Mouse (Mus musculus) hindbrain, embryonic 13.5 days (tissue): Measurements from ENCODE around the gene Gbf1. TPM values are rescaled to one million over a fixed set of nuclear protein-coding genes. Genes with fewer than 3 reads are reported as not detected.

Experiments used
- ATAC-seq: fragments of 200-750 bp; cut with Nextera tagmentation; 2 replicates; pipeline ENCODE4 v1.8.0; 2017; ENCODE audit warnings: moderate TSS enrichment; ENCODE audit not compliant: low FRiP score
- H3K27ac ChIP-seq: fragments of 300-500 bp; sonication (generic); 2 replicates; pipeline ENCODE4 v1.5.1; 2015; ENCODE audit warnings: inconsistent platforms, mild to moderate bottlenecking, moderate library complexity
- H3K27me3 ChIP-seq: fragments of 300-500 bp; sonication (generic); 2 replicates; pipeline ENCODE4 v1.6.1; 2015; ENCODE audit warnings: mild to moderate bottlenecking, inconsistent platforms
- H3K36me3 ChIP-seq: fragments of 300-500 bp; sonication (generic); 2 replicates; pipeline ENCODE4 v1.6.1; 2015; ENCODE audit warnings: mild to moderate bottlenecking, inconsistent platforms
- H3K4me1 ChIP-seq: fragments of 300-500 bp; sonication (generic); replicated peaks from 2 replicates; pipeline ENCODE4 v1.6.1; 2015; ENCODE audit warnings: inconsistent platforms
- H3K4me2 ChIP-seq: fragments of 300-500 bp; sonication (generic); 2 replicates; pipeline ENCODE4 v1.6.1; 2015; ENCODE audit warnings: inconsistent platforms, mild to moderate bottlenecking, moderate library complexity
- H3K4me3 ChIP-seq: fragments of 300-500 bp; sonication (generic); 2 replicates; pipeline ENCODE4 v1.5.1; 2015; ENCODE audit warnings: mild to moderate bottlenecking, inconsistent platforms
- H3K9ac ChIP-seq: fragments of 300-500 bp; sonication (generic); 2 replicates; pipeline ENCODE4 v1.6.1; 2015; ENCODE audit warnings: mild to moderate bottlenecking, inconsistent platforms
- H3K9me3 ChIP-seq: fragments of 300-500 bp; sonication (generic); 2 replicates; pipeline ENCODE4 v1.6.1; 2016; ENCODE audit warnings: inconsistent platforms
- WGBS: fragments of 180-500 bp; shearing (Covaris S2); methylation state at CpG from one replicate; pipeline ENCODE4 v1.1.7; 2015; 5-methylcytosine and 5-hydroxymethylcytosine counted together
- polyA plus RNA-seq: library from polyadenylated mRNA; unstranded; fragments of >200 nt; fragmentation: Nextera tagmentation; extraction: Ambion mirVana; gene quantifications from 2 replicates; pipeline ENCODE4 v1.2.1, GENCODE M21; 2015

The Gbf1 gene
- polyA plus RNA-seq, 1 experiment from 2014 or later, result 71.6 TPM

DNA sequence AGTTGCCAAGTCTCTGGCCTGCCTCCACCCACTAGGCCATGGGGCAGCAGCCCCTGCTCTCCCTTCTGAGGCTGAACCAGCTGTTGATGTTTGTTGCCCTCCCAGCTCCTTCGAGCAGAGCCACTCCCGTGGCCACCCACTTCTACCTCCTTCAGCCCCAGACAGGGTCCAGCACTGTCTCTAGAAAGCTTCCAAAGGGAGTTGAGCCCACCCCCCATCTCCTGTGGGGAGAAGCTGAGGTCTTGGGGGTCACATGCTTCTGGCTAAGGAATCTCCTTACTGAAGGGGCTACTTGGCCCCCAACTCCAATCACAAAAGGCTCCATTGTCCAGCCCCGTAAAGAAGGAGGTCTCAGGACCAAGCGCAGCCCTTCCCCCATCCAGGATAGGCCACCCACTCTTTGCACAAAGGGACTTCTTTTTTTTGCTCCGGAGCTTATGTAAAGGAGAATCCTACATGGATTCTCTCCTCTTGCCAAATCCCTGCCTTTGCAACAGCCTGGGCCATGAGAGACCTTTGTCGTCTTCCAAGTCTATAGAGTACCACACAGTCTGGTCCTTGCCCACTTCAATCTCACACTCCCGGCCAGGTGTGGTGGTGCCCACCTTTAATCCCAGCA, 180.5 kb downstream of the Gbf1 start:
- no peaks in the 10 kb centered on the region for H3K9me3 ChIP-seq
- no peak overlapping the region for H3K4me3 ChIP-seq
- WGBS, result 42% methylated on average over 7 of the region's 7 CpGs
- H3K36me3 ChIP-seq, result peaks cover 26% of the 10 kb centered on the region
- peaks cover 40% of the 10 kb centered on the region for H3K4me1 ChIP-seq
- no peak for ATAC-seq
- H3K4me2 ChIP-seq, result no peak overlapping the region
- no peaks in the 10 kb centered on the region for H3K27me3 ChIP-seq
- 0 out of 2 replicates have a peak overlapping the region, but pooled peaks have one; percentile 6 for H3K27ac ChIP-seq
- 0 out of 2 replicates have a peak overlapping the region, but pooled peaks have one; percentile 0 for H3K9ac ChIP-seq

DNA sequence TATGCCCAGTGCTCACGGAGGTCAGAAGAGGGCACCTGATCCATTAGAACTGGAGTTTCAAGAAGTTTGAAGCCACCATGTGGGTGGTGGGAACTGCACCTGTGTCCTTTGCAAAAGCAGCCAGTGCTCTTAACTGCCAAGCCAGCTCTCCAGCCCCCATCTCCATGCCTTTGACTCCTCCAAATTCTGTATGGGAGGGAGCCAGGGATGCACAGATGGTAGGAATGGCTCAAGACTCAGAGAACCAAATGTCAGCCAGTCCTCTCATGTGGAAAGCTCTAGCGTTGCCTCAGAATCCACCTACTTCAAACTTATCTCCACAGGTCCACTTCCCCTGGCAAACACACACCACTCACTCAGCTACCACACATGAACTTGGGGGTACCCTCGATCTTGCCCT, 181.6 kb downstream of the Gbf1 start:
- H3K9ac ChIP-seq, result no peak overlapping the region

More for the DNA sequence above, 181.6 kb downstream of the Gbf1 start:
- no peak overlapping the region for H3K4me2 ChIP-seq
- no peak overlapping the region for H3K4me3 ChIP-seq
- peaks cover 39% of the 10 kb centered on the region for H3K4me1 ChIP-seq
- H3K27me3 ChIP-seq, result no peaks in the 10 kb centered on the region
- ATAC-seq, result no peak
- no peaks in the 10 kb centered on the region for H3K9me3 ChIP-seq
- H3K27ac ChIP-seq, result no peak overlapping the region
- WGBS, result 92% methylated on average over 3 of the region's 3 CpGs
- peaks cover 26% of the 10 kb centered on the region for H3K36me3 ChIP-seq

Other genes starting within 250 kb of the Gbf1 start
- 22.8 and 23.9 TPM in 2 replicates for gene Armh3, start 154.0 kb upstream of the Gbf1 start, polyA plus RNA-seq
- 3.1 and 3.8 TPM in 2 replicates for gene Hps6, start 149.0 kb upstream of the Gbf1 start, polyA plus RNA-seq
- 18.7 and 22.2 TPM in 2 replicates for gene Pprc1, start 107.6 kb upstream of the Gbf1 start, polyA plus RNA-seq
- 120 and 127 TPM in 2 replicates for gene Ldb1, start 107.3 kb upstream of the Gbf1 start, polyA plus RNA-seq
- 73.4 and 79.5 TPM in 2 replicates for gene Nolc1, start 76.6 kb upstream of the Gbf1 start, polyA plus RNA-seq
- gene Elovl3, start 20.6 kb upstream of the Gbf1 start, polyA plus RNA-seq, result not detected in 2 replicates
- gene Pitx3, start 4.2 kb upstream of the Gbf1 start, polyA plus RNA-seq, result 0.23 and 0.31 TPM in 2 replicates
- 2.3 and 2.4 TPM in 2 replicates for gene Nfkb2, start 151.8 kb downstream of the Gbf1 start, polyA plus RNA-seq
- gene Psd, start 174.6 kb downstream of the Gbf1 start, polyA plus RNA-seq, result 58.4 and 59.3 TPM in 2 replicates
- gene Fbxl15, start 175.7 kb downstream of the Gbf1 start, polyA plus RNA-seq, result 39.8 and 40.0 TPM in 2 replicates
- gene Cuedc2, start 186.2 kb downstream of the Gbf1 start, polyA plus RNA-seq, result 317 and 326 TPM in 2 replicates
- 8.2 and 11.2 TPM in 2 replicates for gene Mfsd13a, start 188.6 kb downstream of the Gbf1 start, polyA plus RNA-seq
- gene 2310034G01Rik, start 197.8 kb downstream of the Gbf1 start, polyA plus RNA-seq, result 2.4 and 2.7 TPM in 2 replicates
- 310 and 317 TPM in 2 replicates for gene Actr1a, start 243.2 kb downstream of the Gbf1 start, polyA plus RNA-seq
- gene Sufu, start 244.4 kb downstream of the Gbf1 start, polyA plus RNA-seq, result 25.0 and 26.3 TPM in 2 replicates